Comparison of ENCODE assay signal across 12 mouse cellular contexts in the genomic region with DNA sequence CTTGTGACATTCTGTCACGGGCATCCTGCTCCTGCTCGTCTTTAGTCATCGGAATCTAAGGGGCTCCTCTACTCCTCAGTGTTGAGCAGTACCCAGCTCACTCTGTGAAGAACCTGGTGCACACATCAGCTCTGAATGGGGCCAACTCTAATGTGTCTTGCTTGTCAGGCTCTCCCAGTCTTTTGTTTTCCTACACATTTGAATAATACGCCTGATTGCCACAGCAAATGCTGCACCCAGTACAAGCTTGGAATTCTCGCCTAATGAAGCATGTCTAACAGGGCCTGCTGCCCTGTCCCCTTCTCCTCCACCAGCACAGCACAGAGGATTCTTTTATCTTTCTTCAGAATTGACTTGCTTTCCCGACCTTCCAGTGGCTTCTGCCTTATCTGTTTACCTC.
DNase-seq lines count a peak whose midpoint lies in the region; ATAC-seq and TF ChIP-seq lines count a peak whose summit lies in the region.
"Had no signal": no experiment of that assay in that cellular context is flagged by ENCODE, and none has a peak within 500 bp of the region (broad histone marks: within the 10 kb centered on the region; RNA-seq: fewer than 3 reads in every experiment).

No protein-coding gene starts in this region.

- DNase-seq in brain, adult 2 months (ENCODE audit: low read depth, low spot score): peak; percentile 44
- peak; percentile 62 for DNase-seq in embryonic facial prominence, embryonic 14.5 days (ENCODE audit: low spot score)
- DNase-seq in spleen, postnatal 10 days (ENCODE audit: low spot score in 2 of 2): no peak
- DNase-seq: adrenal gland, adult 8-10 months; cerebellum, postnatal 36 days had no signal

- H3K4me2 ChIP-seq in embryonic facial prominence, embryonic 14.5 days (ENCODE audit: low read depth, low read length): no peak overlapping the region
- peak overlapping the region; percentile 5; the same call in 1 of the 2 replicates for H3K4me2 ChIP-seq in hindbrain, embryonic 16.5 days (ENCODE audit: low read length)
- no peak overlapping the region for H3K4me2 ChIP-seq in midbrain, embryonic 16.5 days (ENCODE audit: low read length)
- no peak overlapping the region for H3K4me2 ChIP-seq in intestine, postnatal 0 days (replicated peaks; ENCODE audit: low read depth)
- H3K4me2 ChIP-seq: heart, embryonic 15.5 days; limb, embryonic 13.5 days had no signal

- H3K9ac ChIP-seq in embryonic facial prominence, embryonic 14.5 days (ENCODE audit: low read depth, low read length): no peak overlapping the region
- H3K9ac ChIP-seq in hindbrain, embryonic 16.5 days (ENCODE audit: low read depth, low read length): no peak overlapping the region
- H3K9ac ChIP-seq in midbrain, embryonic 16.5 days (ENCODE audit: low read depth, low read length): peak overlapping the region; percentile 23; the same call in 1 of the 2 replicates
- H3K9ac ChIP-seq in intestine, postnatal 0 days (ENCODE audit: low read depth, low read length): no peak overlapping the region
- H3K9ac ChIP-seq: heart, embryonic 15.5 days; limb, embryonic 13.5 days had no signal

- H3K27ac ChIP-seq in embryonic facial prominence, embryonic 14.5 days (replicated peaks; ENCODE audit: low read depth, low read length): no peak overlapping the region
- H3K27ac ChIP-seq in hindbrain, embryonic 16.5 days (ENCODE audit: low read depth, low read length): 0 out of 2 replicates have a peak overlapping the region, but pooled peaks have one; percentile 35
- H3K27ac ChIP-seq in midbrain, embryonic 16.5 days (ENCODE audit: low read length): peak overlapping the region; percentile 25
- H3K27ac ChIP-seq in intestine, postnatal 0 days (ENCODE audit: low read depth, low read length): no peak overlapping the region
- H3K27ac ChIP-seq: heart, embryonic 15.5 days; limb, embryonic 13.5 days had no signal

- no peaks in the 10 kb centered on the region for H3K36me3 ChIP-seq in embryonic facial prominence, embryonic 14.5 days (ENCODE audit: control insufficient read depth, insufficient read depth, low read length)
- no peaks in the 10 kb centered on the region for H3K36me3 ChIP-seq in hindbrain, embryonic 16.5 days (ENCODE audit: control insufficient read depth, insufficient read depth, low read length)
- no peaks in the 10 kb centered on the region for H3K36me3 ChIP-seq in midbrain, embryonic 16.5 days (ENCODE audit: control insufficient read depth, insufficient read depth, low read length)
- no peaks in the 10 kb centered on the region for H3K36me3 ChIP-seq in intestine, postnatal 0 days (ENCODE audit: control insufficient read depth, insufficient read depth)
- H3K36me3 ChIP-seq: heart, embryonic 15.5 days; limb, embryonic 13.5 days had no signal

- no peak overlapping the region for H3K4me3 ChIP-seq in embryonic facial prominence, embryonic 14.5 days (ENCODE audit: low read depth, low read length)
- no peak overlapping the region for H3K4me3 ChIP-seq in hindbrain, embryonic 16.5 days (ENCODE audit: low read length)
- no peak overlapping the region for H3K4me3 ChIP-seq in midbrain, embryonic 16.5 days (ENCODE audit: low read depth, low read length)
- H3K4me3 ChIP-seq in intestine, postnatal 0 days (ENCODE audit: low read depth, low read length): no peak overlapping the region
- H3K4me3 ChIP-seq: heart, embryonic 15.5 days; limb, embryonic 13.5 days had no signal

- H3K9me3 ChIP-seq in embryonic facial prominence, embryonic 14.5 days (ENCODE audit: control insufficient read depth, low read length): no peaks in the 10 kb centered on the region
- H3K9me3 ChIP-seq in hindbrain, embryonic 16.5 days (ENCODE audit: control insufficient read depth, low read length): no peaks in the 10 kb centered on the region
- no peaks in the 10 kb centered on the region for H3K9me3 ChIP-seq in midbrain, embryonic 16.5 days (replicated peaks; ENCODE audit: control insufficient read depth, low read length, poor library complexity, severe bottlenecking)
- H3K9me3 ChIP-seq in intestine, postnatal 0 days (ENCODE audit: control insufficient read depth): no peaks in the 10 kb centered on the region
- H3K9me3 ChIP-seq: heart, embryonic 15.5 days; limb, embryonic 13.5 days had no signal

- no peak for TF ChIP-seq CTCF in intestine, postnatal 0 days (IDR thresholded peaks at IDR 0.05; ENCODE audit: low read depth)

- WGBS in embryonic facial prominence, embryonic 14.5 days: 34% methylated on average over 6 of the region's 6 CpGs
- WGBS in hindbrain, embryonic 16.5 days: 12% methylated on average over 6 of the region's 6 CpGs
- 17% methylated on average over 6 of the region's 6 CpGs for WGBS in midbrain, embryonic 16.5 days
- 57% methylated on average over 6 of the region's 6 CpGs for WGBS in intestine, postnatal 0 days

- H3K27me3 ChIP-seq in embryonic facial prominence, embryonic 14.5 days (replicated peaks; ENCODE audit: control insufficient read depth, insufficient read depth, low read length): no peaks in the 10 kb centered on the region; the same call in 1 of the 2 replicates
- H3K27me3 ChIP-seq in hindbrain, embryonic 16.5 days (replicated peaks; ENCODE audit: control insufficient read depth, insufficient read depth, low read length): no peaks in the 10 kb centered on the region
- no peaks in the 10 kb centered on the region for H3K27me3 ChIP-seq in midbrain, embryonic 16.5 days (ENCODE audit: control insufficient read depth, insufficient read depth, low read depth, low read length)
- no peaks in the 10 kb centered on the region for H3K27me3 ChIP-seq in intestine, postnatal 0 days (replicated peaks; ENCODE audit: control insufficient read depth, insufficient read depth, low read length)
- H3K27me3 ChIP-seq: heart, embryonic 15.5 days; limb, embryonic 13.5 days had no signal

- H3K4me1 ChIP-seq in embryonic facial prominence, embryonic 14.5 days (ENCODE audit: control insufficient read depth, insufficient read depth, low read length): peaks cover 26% of the 10 kb centered on the region
- peaks cover 39% of the 10 kb centered on the region for H3K4me1 ChIP-seq in hindbrain, embryonic 16.5 days (ENCODE audit: control insufficient read depth, insufficient read depth, low read depth, low read length)
- H3K4me1 ChIP-seq in midbrain, embryonic 16.5 days (ENCODE audit: control insufficient read depth, insufficient read depth, low read length): peaks cover 55% of the 10 kb centered on the region
- no peaks in the 10 kb centered on the region for H3K4me1 ChIP-seq in intestine, postnatal 0 days (replicated peaks; ENCODE audit: control insufficient read depth, insufficient read depth, low read length)

- peak; percentile 41; the same call in 1 of the 2 replicates for ATAC-seq in embryonic facial prominence, embryonic 14.5 days (ENCODE audit: low read depth)
- peak; percentile 47; the same call in 1 of the 2 replicates for ATAC-seq in hindbrain, embryonic 16.5 days
- ATAC-seq in midbrain, embryonic 16.5 days: no peak
- ATAC-seq in intestine, postnatal 0 days: no peak
- ATAC-seq in activated CD4-positive, CD25-positive, alpha-beta regulatory T cell, adult 4 months: no peak
- ATAC-seq: lung, postnatal 0 days had no signal

Comparison
In these comparisons a context has a peak if more than half of its experiments do, and no peak if none do; other contexts are left out.
1. DNase-seq: peak in brain, adult 2 months (single experiment) and embryonic facial prominence, embryonic 14.5 days (single experiment); none in spleen, postnatal 10 days (0 of 2).
2. ATAC-seq: peak in embryonic facial prominence, embryonic 14.5 days (single experiment) and hindbrain, embryonic 16.5 days (single experiment); none in midbrain, embryonic 16.5 days (single experiment), intestine, postnatal 0 days (single experiment) and activated CD4-positive, CD25-positive, alpha-beta regulatory T cell, adult 4 months (single experiment).
3. H3K27ac ChIP-seq: peak in hindbrain, embryonic 16.5 days (single experiment) and midbrain, embryonic 16.5 days (single experiment); none in embryonic facial prominence, embryonic 14.5 days (single experiment) and intestine, postnatal 0 days (single experiment).